Mouse (Mus musculus) cerebellum, adult 11 months (tissue): ENCODE results near the gene Tub.
A peak's percentile ranks its signal among the peaks of the same experiment; 100 is the strongest.

Experiments used
- DNase-seq: peaks from one replicate; pipeline ENCODE4 v3.0.0; 2022

Gene Tub

DNA sequence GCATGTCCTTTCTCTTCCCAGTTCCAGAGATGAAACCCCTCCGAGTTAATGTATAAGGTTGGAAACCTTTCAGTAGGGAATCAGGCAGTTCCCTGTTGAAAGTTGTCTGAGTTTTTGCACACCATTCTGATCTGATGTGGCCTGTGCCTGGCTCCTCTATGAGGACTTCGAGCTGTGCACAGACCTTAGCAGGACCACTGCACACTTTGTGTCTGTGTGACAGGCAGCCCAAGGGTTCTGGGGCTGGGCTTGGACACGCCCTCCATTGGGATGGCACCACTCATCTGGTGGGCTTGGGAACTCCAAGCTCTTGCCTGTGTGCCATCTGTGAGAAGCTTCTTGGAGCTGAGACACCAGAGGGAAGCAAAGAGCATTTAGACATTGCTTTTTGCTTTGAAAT, 81.2 kb downstream of the Tub start:
- no peak for DNase-seq

DNA sequence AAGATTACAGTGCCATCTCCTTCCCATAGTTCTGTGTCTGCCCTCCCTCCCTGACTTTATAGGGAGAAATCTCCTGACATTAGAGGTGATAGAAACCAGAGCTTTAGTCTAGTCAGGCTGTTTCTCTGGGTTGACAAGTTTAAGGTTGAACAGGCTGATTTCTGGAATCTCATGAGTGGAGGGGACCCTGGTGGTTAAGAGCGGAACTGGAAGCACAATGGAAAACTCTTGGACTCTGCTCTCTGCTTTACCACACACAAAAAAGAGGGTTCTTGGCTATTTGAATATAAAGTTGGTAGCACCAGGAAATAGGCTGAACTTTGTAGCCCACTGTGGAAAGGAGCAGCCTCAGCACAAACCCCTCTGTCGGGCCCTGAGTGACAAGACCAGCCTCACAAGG, 81.9 kb downstream of the Tub start:
- no peak for DNase-seq

DNA sequence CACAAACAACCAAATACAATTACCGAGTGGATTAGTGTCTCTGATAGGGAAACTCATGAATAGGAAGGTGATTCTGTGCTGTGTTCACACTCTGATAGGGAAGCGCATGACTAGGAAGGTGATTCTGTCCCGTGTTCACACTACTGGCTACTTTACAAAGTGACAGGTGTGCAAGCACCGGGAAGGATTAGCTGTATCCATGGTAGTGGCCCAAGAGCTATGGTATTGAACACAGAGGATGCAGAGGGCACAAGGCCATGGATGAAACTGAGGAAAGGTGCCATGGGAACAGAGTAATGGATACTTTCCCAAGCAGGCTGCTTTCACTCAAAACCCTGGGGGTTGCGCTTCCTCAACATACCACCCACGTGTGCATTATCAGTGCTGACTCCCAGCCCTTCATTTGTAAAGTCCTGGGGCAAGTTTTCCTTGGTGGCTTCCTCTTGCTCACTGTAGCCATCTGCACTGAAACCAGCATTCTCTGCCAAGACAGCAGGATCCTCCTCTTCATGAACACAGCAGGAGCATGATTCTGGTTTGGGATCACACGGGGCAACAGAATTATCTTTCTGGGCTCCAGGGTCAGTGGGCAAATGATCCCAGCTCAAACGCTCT, 88.1 kb downstream of the Tub start:
- peak; percentile 60 for DNase-seq

DNA sequence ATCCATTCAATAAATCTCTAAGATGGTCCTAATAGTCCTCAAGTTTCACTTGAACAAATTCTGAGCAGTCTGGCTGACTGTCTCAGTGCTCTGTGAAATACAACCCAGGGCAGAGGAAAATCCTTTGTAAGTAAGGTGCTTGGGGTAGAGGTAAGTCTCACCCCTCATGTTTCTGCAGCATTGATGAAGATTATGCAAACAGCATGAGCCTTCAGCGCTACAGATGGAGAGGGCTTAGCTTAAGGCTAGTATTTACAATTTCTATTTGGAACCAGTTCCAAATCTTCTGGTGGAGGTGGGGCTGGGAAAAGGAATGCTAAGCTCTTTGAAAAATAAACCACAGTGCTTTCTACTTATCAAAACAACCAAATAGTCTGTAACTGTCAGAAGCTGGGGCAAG, 88.8 kb downstream of the Tub start:
- DNase-seq = no peak

DNA sequence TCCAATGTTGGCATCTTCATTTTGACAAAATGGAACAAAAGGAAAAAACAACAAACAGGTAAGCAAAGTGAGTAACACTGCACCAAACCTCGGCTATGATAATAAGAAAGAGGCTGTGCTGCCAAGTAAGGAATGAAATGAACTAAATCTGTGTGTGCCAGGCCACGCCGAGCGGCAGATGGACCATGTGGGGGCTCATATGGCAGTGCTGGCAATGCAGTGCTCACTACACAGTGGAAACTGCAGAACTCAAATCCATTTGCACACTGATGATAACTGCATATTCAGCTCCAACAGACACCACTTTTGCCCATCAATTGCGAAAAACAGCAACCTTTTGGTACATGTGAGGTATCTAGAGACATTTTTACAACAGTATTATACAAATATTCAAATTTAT, 89.3 kb downstream of the Tub start:
- DNase-seq = peak; percentile 91

DNA sequence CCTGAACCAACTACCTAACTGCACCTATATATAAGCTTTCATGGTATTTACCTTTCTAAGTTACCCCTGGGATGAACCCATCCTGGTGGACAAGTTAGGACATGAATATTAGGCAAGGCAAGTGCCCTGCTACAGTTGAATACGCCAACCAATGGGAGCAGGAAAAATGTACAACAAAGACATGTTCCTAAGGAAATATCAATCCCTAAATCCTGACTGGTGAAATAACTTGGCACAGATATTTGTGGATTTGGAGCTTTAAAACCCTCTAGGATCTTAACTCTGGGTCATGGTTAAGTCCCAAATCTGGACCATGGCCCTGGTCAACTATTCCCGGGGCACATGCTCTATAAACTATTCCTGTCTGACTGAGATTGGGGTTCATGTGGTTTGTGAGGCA, 95.7 kb downstream of the Tub start:
- no peak for DNase-seq

DNA sequence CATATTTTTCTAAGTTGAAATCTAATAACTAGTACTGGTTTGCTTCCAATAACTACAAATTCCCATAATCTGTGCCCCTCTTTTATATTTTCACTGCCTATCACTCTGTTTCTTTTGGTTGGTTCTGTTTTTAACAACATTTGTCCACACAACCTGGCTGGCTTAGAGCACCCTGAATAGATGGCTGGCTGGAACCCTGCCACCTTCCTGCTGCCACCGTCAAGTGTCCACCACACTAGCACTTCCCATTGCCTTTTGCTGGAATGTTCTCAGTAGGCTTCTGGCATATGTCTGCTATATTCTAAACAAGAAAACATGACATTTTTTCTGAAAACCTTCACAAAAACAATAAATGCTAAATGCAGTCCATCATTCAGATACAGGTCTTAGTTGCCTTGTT, 100.7 kb downstream of the Tub start:
- DNase-seq = peak; percentile 80

DNA sequence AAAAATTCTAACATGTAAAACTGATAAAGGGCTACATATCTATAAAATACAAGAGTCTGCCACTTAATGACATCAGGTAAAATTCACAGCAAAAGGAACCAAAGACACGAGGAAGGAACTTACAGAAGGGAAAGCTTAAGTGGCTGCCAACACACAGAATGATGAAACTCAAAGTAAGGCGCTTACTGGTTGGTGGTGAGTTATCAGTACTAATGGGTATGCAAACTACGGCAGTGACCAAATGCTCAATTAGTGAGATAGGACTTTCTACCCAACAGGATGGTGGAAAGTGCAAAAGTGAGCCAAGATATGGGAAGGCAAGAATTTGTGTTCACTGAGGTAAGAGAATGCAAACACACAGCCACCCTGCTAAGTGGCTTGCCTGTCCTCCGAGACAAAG, 109.4 kb downstream of the Tub start:
- DNase-seq = no peak

DNA sequence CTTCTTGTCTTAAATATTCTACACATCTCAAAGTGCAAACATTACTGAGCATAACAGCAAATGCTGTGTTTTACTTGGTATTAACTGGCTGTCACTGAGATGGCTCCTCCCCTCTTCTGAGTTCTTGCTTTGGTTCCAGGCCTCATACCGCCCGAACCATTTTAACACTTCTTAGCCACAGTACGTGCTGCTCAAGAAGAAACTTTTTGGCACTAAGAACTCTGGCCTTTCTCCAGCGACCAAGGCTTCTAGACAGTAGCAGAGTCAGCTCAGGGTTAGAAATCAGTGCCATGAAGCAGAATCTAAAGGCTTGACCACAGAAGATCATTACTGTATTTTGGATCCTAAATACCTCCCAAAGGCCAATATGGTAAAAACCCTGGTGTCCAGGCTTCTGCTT, 119.5 kb downstream of the Tub start:
- no peak for DNase-seq

DNA sequence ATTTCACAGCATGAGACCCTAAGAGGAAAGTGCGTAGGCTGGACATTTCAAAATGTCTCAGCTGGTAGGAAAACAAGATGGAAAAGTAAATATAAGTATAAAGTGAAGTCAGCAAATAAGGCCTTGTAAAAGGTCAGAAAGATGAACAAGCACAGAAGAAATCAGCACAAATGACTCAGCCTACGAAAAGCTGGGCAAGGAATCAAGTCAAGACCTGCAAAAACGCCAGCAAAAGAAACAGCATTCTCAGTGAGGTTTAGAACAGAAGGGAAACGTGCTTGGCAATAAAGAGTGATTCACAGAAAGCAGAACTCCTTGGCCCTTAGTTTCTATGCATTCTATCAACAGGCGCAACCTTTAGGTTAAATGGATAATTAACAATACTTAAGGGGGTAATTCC, 122.2 kb downstream of the Tub start:
- no peak for DNase-seq

DNA sequence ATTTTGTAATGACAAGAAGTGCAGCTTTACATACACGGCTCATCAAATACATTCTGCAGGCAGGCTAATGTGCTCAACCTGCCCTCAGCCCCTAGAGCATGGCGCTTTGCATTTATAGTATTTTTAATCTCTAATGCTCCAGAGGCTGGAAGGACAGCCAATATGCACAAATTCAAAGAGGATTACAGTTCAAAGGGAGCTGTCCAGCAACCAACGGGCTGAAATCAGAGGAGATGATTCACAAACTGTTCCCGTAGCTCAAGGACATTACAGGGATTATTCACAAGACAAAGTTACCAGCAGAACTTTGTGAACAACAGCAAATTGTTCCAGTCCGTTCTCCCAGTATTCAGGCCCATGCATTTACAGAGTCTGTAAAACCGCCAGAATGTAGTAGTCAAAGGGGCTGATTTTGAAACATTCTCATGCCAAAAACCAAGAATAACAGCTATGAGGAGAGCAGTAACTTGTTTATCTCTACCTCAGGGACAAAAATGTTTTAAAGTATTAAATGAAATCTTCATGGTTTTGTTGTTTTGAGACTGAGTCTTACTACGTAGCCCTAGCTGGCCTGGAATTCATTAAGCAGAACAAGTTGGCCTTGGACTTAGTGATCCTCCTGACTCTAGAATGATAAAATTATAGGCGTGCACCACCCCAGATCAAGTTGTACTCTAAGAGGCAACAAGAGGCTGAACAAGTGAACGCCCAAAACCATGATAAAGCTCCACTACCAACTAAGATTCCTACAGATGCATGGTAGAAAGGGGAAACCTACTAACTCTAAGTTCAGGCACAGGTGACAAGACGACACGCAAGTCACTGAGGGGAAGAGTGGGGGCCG, 132.4 kb downstream of the Tub start:
- no peak for DNase-seq

DNA sequence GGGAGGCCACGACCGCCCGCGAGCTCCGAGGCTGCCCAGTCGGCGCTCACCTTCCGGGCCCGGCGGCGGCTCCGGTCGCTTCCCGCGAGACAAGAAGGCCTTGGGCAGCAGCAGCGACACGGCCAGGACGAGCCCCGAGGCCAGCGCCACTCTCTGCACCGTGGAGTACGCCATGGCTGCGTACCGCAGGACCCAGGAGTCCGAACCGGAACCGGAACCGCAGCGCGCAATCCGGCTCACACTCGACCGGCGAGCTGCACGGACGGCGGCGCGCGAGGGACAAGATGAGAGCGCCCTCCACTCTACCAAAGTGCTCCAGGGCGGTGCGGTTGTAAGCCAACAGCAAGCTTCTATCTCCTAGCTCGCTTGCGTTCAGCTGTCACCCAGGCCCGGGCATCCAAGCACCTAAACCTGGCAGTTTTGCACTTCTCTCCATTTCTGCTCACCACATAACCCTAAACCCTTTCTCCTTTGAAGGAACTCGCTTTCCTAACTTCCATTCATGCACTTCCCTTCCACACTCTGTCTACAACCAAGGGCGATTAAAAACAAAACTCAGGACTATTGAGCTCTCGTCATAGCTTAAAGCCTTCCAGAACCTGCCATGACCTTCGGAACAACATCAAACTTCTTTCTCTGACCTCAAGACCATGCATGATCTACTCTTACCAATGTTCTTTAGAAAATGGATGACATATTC, 133.1 kb downstream of the Tub start, which contains the start of gene Ric3:
Gene Ric3, minus strand, starts transcription at position 219 of the 700 bp plus-strand sequence.
- DNase-seq = peak; percentile 86

DNA sequence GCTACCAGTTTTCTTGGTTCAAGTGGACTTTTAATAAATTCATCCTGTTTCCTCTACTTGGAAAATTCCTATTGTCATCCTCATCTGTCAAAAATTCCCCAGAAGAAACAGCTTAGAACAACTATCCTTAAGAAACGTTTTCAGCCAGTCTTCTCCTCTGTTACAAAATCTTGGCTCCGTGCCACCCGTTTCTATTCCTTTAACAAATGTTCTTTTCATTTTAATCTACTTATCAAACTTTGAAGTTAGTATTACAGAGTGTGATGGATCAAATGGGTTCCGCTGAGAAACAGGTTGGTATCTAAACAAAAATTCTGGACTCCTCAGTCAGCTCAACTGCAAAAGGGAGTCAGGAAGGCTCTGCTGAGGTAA, 133.7 kb downstream of the Tub start:
- no peak for DNase-seq
